Mouse (Mus musculus): ENCODE measurements around the gene Dusp1.

DNA sequence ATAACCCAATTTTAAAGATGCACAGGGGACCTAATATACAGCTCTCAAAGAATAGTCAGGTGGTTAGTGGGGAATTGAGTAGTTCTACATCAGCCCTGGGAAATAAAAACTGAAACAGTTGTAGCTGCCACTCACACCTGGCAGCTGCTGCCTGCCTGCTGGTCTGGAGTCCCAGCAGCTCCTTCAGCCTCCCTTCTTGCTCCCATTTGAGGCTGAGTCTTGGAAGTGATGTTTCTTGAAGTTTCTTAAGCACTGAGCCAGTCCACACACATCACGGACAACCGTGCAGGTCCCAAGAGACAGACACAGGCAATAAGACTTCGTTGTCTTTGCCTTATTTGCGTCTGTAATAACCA lies 5.9 kb upstream of the Dusp1 start:
- TF ChIP-seq POLR2A (IDR thresholded peaks at IDR 0.05; ENCODE audit: low read depth, low read length) (no peak), CTCF (IDR thresholded peaks at IDR 0.05; ENCODE audit: extremely low read depth, insufficient read length, insufficient replicate concordance, low read depth, low read length) (no peak)

All from small intestine, adult 2 months (tissue).